Mouse (Mus musculus) erythroblast, embryonic 14.5 days (primary cell): Measurements from ENCODE around the gene Hormad2. TPM values are rescaled to one million over a fixed set of nuclear protein-coding genes. Genes with fewer than 3 reads are reported as not detected.

Experiments
- H3K27me3 ChIP-seq: 2 replicates; pipeline ENCODE4 v1.6.1; 2012; ENCODE audit warnings: inconsistent platforms; ENCODE audit not compliant: control insufficient read depth
- H3K36me3 ChIP-seq: 2 replicates; pipeline ENCODE4 v1.6.1; 2012; ENCODE audit warnings: mild to moderate bottlenecking, inconsistent platforms; ENCODE audit not compliant: control insufficient read depth
- H3K4me1 ChIP-seq: 2 replicates; pipeline ENCODE4 v1.6.1; 2012; ENCODE audit warnings: inconsistent platforms; ENCODE audit not compliant: control insufficient read depth
- H3K4me3 ChIP-seq: replicated peaks from 2 replicates; pipeline ENCODE3; 2012; ENCODE audit warnings: moderate library complexity, mild to moderate bottlenecking, inconsistent platforms
- H3K9me3 ChIP-seq: 2 replicates; pipeline ENCODE4 v1.6.1; 2012; ENCODE audit warnings: low read length, inconsistent platforms, mixed read lengths; ENCODE audit not compliant: control insufficient read depth
- GATA1 ChIP-seq: IDR thresholded peaks from 2 replicates; pipeline ENCODE4 v1.6.1; 2012; ENCODE audit warnings: low read length, inconsistent platforms, mixed read lengths
- TAL1 ChIP-seq: IDR thresholded peaks from 3 replicates; pipeline ENCODE4 v1.6.1; 2012; ENCODE audit warnings: low read length, inconsistent platforms, mixed read lengths
- polyA plus RNA-seq: library from polyadenylated mRNA; stranded (reverse); fragments of >175 nt; gene quantifications from 2 replicates; pipeline ENCODE4 v1.2.3, GENCODE M21; 2012

The Hormad2 gene
- polyA plus RNA-seq, 1 experiment = not detected

- Histone ChIP-seq H3K4me3 (no peak overlapping the region), H3K9me3 (no peaks in the 10 kb centered on the region), H3K27me3 (no peaks in the 10 kb centered on the region), H3K4me1 (no peaks in the 10 kb centered on the region), H3K36me3 (no peaks in the 10 kb centered on the region)
- TF ChIP-seq TAL1 = no peak
- TF ChIP-seq GATA1 = no peak
These were observed 52.9 kb downstream of the Hormad2 start for GRCm38 (mm10) chr11:4388018-4388417.

GRCm38 (mm10) chr11:4382321-4382720, 58.6 kb downstream of the Hormad2 start:
- no peaks in the 10 kb centered on the region for H3K27me3 ChIP-seq
- H3K4me3 ChIP-seq = no peak overlapping the region

GRCm38 (mm10) chr11:4379857-4380256, 61.0 kb downstream of the Hormad2 start:
- H3K9me3 ChIP-seq = no peaks in the 10 kb centered on the region
- H3K4me3 ChIP-seq = no peak overlapping the region
- H3K4me1 ChIP-seq = no peaks in the 10 kb centered on the region
- H3K27me3 ChIP-seq = no peaks in the 10 kb centered on the region
- no peak for TF ChIP-seq TAL1
- TF ChIP-seq GATA1 = no peak
- H3K36me3 ChIP-seq = no peaks in the 10 kb centered on the region

More at GRCm38 (mm10) chr11:4382321-4382720, 58.6 kb downstream of the Hormad2 start:
- Histone ChIP-seq H3K4me1 (no peaks in the 10 kb centered on the region), H3K9me3 (no peaks in the 10 kb centered on the region), H3K36me3 (no peaks in the 10 kb centered on the region)
- no peak for TF ChIP-seq GATA1

DNA sequence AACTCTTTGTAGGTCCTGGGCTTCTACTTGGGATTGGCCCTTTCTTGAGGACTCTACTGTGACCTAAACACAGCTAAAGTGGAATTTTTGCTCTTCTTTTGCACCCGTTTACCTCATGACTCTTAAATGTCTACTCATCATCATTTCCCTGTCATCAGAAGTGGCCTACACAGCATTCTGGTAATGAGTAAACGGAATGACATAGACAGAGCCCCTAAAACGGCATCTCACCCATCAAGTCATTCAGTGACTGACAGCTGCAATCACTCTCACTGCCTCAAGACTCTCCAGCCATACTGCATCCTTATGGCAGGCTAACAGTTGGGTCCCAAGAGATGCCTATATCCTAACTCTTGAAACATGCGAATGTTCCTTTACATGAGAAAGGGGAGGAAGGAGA, 74.5 kb downstream of the Hormad2 start:
- no peaks in the 10 kb centered on the region for H3K9me3 ChIP-seq
- no peak for TF ChIP-seq GATA1
- TF ChIP-seq TAL1 = no peak
- H3K4me1 ChIP-seq = no peaks in the 10 kb centered on the region
- no peaks in the 10 kb centered on the region for H3K36me3 ChIP-seq
- no peak overlapping the region for H3K4me3 ChIP-seq
- H3K27me3 ChIP-seq = no peaks in the 10 kb centered on the region

DNA sequence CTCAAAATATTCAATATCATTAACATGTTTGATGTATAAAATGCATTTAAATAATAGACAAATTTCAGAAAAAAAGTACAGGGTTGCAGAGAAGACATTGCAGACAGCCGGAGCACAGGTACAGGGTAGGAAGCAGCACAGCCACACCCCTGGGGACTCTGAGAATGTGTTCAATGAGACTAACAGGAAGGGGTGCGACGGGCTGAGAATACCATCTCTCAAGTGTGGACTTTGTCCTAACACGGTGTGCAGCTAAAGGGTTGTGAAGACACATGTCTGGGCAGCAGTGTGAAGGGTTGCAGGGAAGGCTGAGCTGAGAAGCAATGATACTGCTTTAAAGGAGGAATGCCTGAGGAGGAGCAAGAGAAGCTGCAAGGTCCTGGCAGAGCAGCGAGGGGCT, 85.5 kb downstream of the Hormad2 start:
- H3K4me3 ChIP-seq = no peak overlapping the region
- no peaks in the 10 kb centered on the region for H3K36me3 ChIP-seq
- TF ChIP-seq GATA1 (no peak), TAL1 (no peak)
- no peaks in the 10 kb centered on the region for H3K4me1 ChIP-seq
- H3K9me3 ChIP-seq = no peaks in the 10 kb centered on the region
- H3K27me3 ChIP-seq = peaks cover 3% of the 10 kb centered on the region

DNA sequence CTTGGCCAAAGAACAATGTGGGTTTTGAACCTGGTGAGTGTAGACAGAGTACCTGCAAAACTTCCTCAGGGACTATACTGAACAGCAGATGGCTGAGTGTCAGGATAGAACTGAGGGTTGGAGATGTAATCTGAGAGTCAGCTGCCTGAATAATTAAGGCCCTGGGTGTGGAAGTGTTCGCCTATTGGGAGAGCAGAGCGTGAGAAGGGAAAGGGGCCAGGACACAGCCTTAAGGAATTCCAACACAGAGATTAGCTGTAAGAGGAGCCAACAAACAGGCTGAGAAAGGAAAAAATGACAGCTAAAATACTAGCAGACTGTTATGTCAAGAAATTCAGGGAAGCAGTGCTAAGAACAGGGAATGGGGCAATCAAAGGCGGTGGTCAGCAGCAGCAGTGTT, 88.3 kb downstream of the Hormad2 start:
- peaks cover 3% of the 10 kb centered on the region for H3K27me3 ChIP-seq
- no peaks in the 10 kb centered on the region for H3K36me3 ChIP-seq
- no peak overlapping the region for H3K4me3 ChIP-seq
- TF ChIP-seq TAL1 = no peak
- no peak for TF ChIP-seq GATA1
- no peaks in the 10 kb centered on the region for H3K9me3 ChIP-seq
- H3K4me1 ChIP-seq = no peaks in the 10 kb centered on the region

GRCm38 (mm10) chr11:4343926-4344325, 97.0 kb downstream of the Hormad2 start:
- H3K36me3 ChIP-seq = no peaks in the 10 kb centered on the region
- no peaks in the 10 kb centered on the region for H3K4me1 ChIP-seq
- no peak overlapping the region for H3K4me3 ChIP-seq
- H3K9me3 ChIP-seq = no peaks in the 10 kb centered on the region
- TF ChIP-seq GATA1 (no peak), TAL1 (no peak)
- no peaks in the 10 kb centered on the region for H3K27me3 ChIP-seq

- no peaks in the 10 kb centered on the region for H3K9me3 ChIP-seq
- H3K27me3 ChIP-seq = no peaks in the 10 kb centered on the region
- H3K4me3 ChIP-seq = no peak overlapping the region
- TF ChIP-seq TAL1 (no peak), GATA1 (no peak)
- no peaks in the 10 kb centered on the region for H3K4me1 ChIP-seq
- no peaks in the 10 kb centered on the region for H3K36me3 ChIP-seq
These were observed 98.9 kb downstream of the Hormad2 start for GRCm38 (mm10) chr11:4342027-4342426.

GRCm38 (mm10) chr11:4340109-4340779, 100.7 kb downstream of the Hormad2 start:
- Histone ChIP-seq H3K4me3 (no peak overlapping the region), H3K27me3 (no peaks in the 10 kb centered on the region)

GRCm38 (mm10) chr11:4339275-4339674, 101.6 kb downstream of the Hormad2 start:
- H3K4me3 ChIP-seq = no peak overlapping the region
- H3K4me1 ChIP-seq = no peaks in the 10 kb centered on the region
- H3K36me3 ChIP-seq = no peaks in the 10 kb centered on the region
- H3K9me3 ChIP-seq = no peaks in the 10 kb centered on the region
- TF ChIP-seq GATA1 = no peak
- H3K27me3 ChIP-seq = no peaks in the 10 kb centered on the region

More at GRCm38 (mm10) chr11:4340109-4340779, 100.7 kb downstream of the Hormad2 start:
- Histone ChIP-seq H3K9me3 (no peaks in the 10 kb centered on the region), H3K36me3 (no peaks in the 10 kb centered on the region), H3K4me1 (no peaks in the 10 kb centered on the region)
- TF ChIP-seq TAL1 (no peak), GATA1 (no peak)
